Mouse (Mus musculus) brown adipose tissue, adult 24 weeks (tissue): Measurements from ENCODE around the gene Fbxw28. TPM values are rescaled to one million over a fixed set of nuclear protein-coding genes. Genes with fewer than 3 reads are reported as not detected.
"Not testable (repeated sequence)": the region's sequence is repeated elsewhere in the genome, so short reads cannot be mapped to it uniquely, and the experiment has no call there.

Experiments
- H3K27ac ChIP-seq: fragments of 200-500 bp; replicated peaks from 2 replicates; pipeline ENCODE4 v1.5.1; 2012; ENCODE audit warnings: low read depth, mild to moderate bottlenecking, low read length
- H3K4me1 ChIP-seq: fragments of 200-500 bp; 2 replicates; pipeline ENCODE4 v1.6.1; 2012; ENCODE audit warnings: low read length, mixed read lengths; ENCODE audit not compliant: control insufficient read depth, insufficient read depth, insufficient read length
- H3K4me3 ChIP-seq: fragments of 200-500 bp; 2 replicates; pipeline ENCODE4 v1.5.1; 2012; ENCODE audit warnings: low read depth, mild to moderate bottlenecking, low read length, moderate library complexity; ENCODE audit not compliant: insufficient read depth
- polyA plus RNA-seq: library from polyadenylated mRNA; stranded (reverse); fragments of >200 nt; gene quantifications from 2 replicates; pipeline ENCODE4 v1.2.4, GENCODE M21; 2012; ENCODE audit not compliant: missing spikeins, insufficient read depth, insufficient read length

The Fbxw28 gene
- polyA plus RNA-seq: not detected in 2 replicates

- H3K27ac ChIP-seq, H3K4me3 ChIP-seq, H3K4me1 ChIP-seq: not testable (repeated sequence)
Measured at GRCm38 (mm10) chr9:109339559-109339958, at the start of gene Fbxw28. TSS of gene Fbxw28 (minus strand) at chr9:109339659.

DNA sequence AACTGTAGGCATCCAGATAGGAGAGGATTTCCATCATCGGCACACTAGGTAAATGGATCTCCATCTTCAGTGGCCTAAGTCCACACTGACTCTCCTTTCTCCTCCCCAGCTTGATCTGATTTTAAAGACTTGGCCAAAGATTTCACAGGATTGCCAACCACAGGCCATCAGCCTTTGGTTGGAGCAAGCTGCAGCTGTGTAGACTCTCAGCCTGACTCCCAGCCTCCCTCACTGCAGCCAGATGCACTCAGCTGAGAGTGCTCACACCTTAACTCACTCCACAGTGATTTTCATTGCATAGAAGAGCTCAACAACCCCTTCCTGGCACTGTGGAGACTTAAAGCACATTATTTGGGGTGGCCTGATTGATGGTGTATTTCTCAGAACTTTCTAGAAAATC lies 51.9 kb downstream of the Fbxw28 start, which contains the start of gene Fbxw14:
TSS of gene Fbxw14 (minus strand) at position 101 of the 400 bp plus-strand sequence.
- H3K4me3 ChIP-seq, H3K27ac ChIP-seq, H3K4me1 ChIP-seq: not testable (repeated sequence)

Other genes starting within 250 kb of the Fbxw28 start
- not detected in 2 replicates for gene Plxnb1, start 244.3 kb downstream of the Fbxw28 start, polyA plus RNA-seq
- not detected in 2 replicates for gene Fbxw21, start 177.6 kb downstream of the Fbxw28 start, polyA plus RNA-seq
- gene Fbxw13, start 143.7 kb downstream of the Fbxw28 start, polyA plus RNA-seq: not detected in 2 replicates
- gene Fbxw20, start 104.9 kb downstream of the Fbxw28 start, polyA plus RNA-seq: not detected in 2 replicates
- gene Fbxw14, start 52.0 kb downstream of the Fbxw28 start, polyA plus RNA-seq: not detected in 2 replicates
- gene Fbxw22, start 64.6 kb upstream of the Fbxw28 start, polyA plus RNA-seq: not detected in 2 replicates
- gene Fbxw16, start 109.5 kb upstream of the Fbxw28 start, polyA plus RNA-seq: not detected in 2 replicates
- gene Fbxw19, start 156.2 kb upstream of the Fbxw28 start, polyA plus RNA-seq: not detected in 2 replicates
- gene Fbxw15, start 228.6 kb upstream of the Fbxw28 start, polyA plus RNA-seq: not detected in 2 replicates